Mouse (Mus musculus): ENCODE measurements at regions not wholly inside any gene's neighbourhood (a gene's known extent, or its start where the extent isn't known, plus 50 kb on each side); places are given as distances from the start of the nearest gene placed in this dataset.

DNA sequence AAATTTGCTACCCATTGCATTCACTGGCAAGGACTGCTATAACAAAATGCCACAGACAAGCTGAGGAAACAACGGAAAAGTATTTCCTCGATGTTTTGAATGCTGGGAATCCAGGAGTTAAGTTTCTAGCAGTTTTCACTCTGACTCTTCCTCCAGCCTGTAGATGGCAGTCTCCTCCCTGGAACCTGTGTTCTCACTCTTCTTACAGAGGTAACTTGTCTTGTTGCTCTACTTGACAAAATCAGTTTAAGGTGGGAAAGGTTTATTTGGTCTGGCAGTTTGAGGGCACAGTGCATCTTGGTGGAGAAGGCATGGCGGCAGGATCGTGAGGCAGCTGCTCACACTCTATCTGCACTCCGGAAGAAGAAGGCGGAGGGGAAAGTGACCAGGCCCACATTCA is 181.3 kb upstream of the Nckap5 start:
- DNase-seq (ENCODE audit: low read depth) = no peak

- no peak for DNase-seq (ENCODE audit: low read depth)
These were observed 179.1 kb upstream of the Nckap5 start for GRCm38 (mm10) chr1:127009699-127010098.

GRCm38 (mm10) chr1:127001700-127002099 is 171.1 kb upstream of the Nckap5 start:
- no peak for DNase-seq (ENCODE audit: low read depth)

DNA sequence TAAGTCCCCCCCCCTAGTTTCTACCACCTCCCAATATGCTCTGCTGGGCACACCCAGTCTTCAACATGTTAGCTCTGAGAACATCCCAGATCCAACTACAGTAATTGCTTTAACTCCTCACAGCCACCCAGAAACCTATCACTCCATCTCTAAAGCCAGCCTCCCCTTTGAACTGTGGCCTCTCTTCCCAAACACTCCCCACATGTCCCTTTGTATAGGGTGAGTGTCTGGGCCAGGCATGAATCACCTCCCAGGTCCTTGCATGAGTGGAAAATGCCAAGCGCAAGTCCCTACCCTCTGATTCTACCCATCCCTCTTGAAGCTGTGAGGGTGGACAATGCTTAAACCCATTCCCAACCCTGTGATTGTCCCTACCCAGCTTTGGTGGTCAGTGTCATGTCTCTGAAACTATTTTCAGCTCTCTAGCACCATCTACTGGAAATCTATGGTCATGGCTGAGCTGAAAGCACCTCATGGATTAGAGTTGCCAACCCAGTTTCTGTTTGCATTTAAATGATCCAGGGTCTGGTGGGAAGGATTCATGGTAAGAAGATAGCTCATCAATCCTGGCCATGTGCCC is 162.6 kb upstream of the Nckap5 start:
- DNase-seq (ENCODE audit: low read depth) = peak; percentile 30

DNA sequence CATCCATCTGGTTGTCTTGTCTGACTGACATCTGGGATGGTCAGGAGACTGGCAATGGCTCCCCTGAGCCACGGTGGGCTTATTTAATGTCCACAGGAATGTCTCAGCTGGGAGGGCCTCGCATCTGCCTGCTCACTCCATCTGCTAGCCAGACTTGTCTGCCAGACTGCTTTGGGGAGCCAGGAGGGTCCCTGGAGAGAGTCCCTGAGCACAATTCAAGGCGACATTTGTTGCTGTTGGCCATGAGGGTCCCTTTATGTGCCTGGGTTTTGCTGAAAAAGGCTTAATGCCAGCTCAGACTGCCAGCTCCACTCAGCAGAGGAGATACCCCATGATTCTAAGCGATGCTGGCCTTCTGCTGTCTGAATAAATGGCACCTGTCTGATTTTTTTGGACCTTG is 161.8 kb upstream of the Nckap5 start:
- DNase-seq (ENCODE audit: low read depth) = no peak

DNA sequence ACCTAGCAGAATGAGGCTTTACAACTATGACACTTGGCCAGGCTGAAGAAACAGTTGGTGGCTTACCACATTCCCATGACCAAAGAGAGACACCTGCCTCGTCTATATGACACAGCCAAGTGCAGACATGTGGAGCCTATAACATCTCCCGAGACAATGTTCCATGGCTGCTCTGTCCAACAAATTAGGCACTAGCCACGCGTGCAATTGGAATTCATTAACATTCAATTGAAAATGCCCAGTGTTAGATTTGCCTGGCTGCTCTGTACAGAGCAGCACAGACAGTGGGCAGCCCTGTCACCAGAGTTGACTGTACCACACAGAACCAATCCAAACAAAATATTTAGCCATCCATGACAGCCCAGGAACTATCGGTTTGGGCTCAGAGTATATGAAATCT is 152.2 kb upstream of the Nckap5 start:
- no peak for DNase-seq (ENCODE audit: low read depth)

- DNase-seq (ENCODE audit: low read depth) = no peak
These were observed 149.7 kb upstream of the Nckap5 start for GRCm38 (mm10) chr1:126980311-126980710.

- DNase-seq (ENCODE audit: low read depth) = no peak
These were observed 143.3 kb upstream of the Nckap5 start for GRCm38 (mm10) chr1:126973871-126974270.

- DNase-seq (ENCODE audit: low read depth) = no peak
These were observed 141.3 kb upstream of the Nckap5 start for GRCm38 (mm10) chr1:126971777-126972421.

GRCm38 (mm10) chr1:126971118-126971517 is 140.5 kb upstream of the Nckap5 start:
- DNase-seq (ENCODE audit: low read depth) = no peak

- DNase-seq (ENCODE audit: low read depth) = peak; percentile 3
These were observed 135.8 kb upstream of the Nckap5 start for GRCm38 (mm10) chr1:126966394-126966793.

- no peak for DNase-seq (ENCODE audit: low read depth)
These were observed 125.5 kb upstream of the Nckap5 start for GRCm38 (mm10) chr1:126955839-126956720.

- no peak for DNase-seq (ENCODE audit: low read depth)
These were observed 117.3 kb upstream of the Nckap5 start for GRCm38 (mm10) chr1:126947860-126948259.

DNA sequence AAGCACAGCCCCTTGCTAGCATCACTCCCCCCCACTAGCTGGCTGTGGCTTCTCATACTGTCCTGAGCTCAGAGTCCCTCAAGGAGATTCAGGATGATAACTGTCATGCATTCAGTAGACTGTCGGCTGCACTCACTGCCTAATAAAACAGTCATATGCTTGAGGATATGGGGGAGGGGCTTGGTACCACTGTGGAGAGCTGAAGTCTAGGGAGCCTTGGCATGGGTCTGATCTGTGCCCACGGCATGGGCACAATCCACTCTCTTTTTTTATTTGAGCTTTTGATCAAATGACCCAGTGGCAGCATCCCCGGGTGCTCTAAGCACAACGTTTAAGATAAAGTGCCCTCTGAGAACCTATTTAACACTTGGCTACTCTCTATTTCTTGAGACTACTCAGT is 102.1 kb upstream of the Nckap5 start:
- DNase-seq (ENCODE audit: low read depth) = no peak

DNA sequence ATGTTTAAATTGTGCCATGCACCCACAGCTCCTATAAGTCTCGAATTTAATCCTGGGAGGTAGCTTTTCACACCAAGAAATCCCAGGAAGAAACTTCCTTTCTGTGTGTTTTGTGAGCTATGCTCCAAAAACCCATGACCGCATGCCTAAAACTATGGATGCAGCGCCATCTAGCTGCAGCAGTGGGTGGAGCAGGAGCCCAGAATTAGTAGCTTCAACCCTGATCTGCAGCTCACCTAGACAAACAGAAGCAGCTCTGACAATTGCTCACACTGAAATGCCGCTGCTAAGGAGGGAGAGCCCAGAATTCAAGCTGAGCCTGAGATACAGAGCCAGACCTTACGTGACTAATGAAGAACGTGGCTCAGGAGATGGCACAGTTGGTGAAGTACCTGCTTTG is 101.2 kb upstream of the Nckap5 start:
- DNase-seq (ENCODE audit: low read depth) = peak; percentile 42

- DNase-seq (ENCODE audit: low read depth) = no peak
These were observed 100.5 kb upstream of the Nckap5 start for GRCm38 (mm10) chr1:126931093-126931492.

DNA sequence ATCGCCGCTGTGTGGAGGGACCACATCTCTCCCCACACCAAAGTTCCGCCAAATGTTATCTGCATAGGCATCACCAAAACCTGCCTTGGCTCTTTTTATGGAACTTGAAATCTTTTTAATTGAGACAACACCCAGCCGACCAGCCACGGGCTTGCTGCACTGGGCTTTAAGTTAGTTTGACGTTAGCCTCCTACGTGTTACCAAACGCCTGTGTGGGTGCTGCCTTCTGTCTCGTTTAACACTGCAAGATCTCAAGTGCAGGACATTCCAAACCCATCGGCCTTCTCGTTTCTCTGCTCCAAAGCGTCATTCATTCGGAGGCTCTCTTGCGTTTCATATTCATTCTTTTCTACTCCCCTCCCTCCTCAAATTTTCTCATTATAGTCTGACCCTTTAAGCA is 100.0 kb upstream of the Nckap5 start:
- DNase-seq (ENCODE audit: low read depth) = no peak

DNA sequence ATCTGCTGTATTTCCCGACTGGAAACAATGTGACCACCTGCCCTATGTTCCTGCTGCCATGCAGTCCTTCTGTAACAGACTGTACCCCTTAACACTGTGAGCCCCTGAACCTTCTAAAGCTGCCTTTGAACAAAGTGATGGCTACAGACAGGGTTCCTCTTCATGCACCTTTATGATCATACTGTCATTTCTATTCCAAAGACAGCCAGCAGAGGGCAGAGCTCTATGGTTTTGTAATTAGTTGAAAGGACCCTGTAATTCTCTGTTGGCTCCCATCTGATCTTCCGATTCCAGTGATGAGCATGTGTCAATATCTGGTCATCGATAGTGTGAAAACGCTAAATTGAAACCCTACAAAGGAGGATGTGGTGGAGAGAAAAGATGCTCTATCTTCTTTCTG is 99.1 kb upstream of the Nckap5 start:
- peak; percentile 23 for DNase-seq (ENCODE audit: low read depth)

DNA sequence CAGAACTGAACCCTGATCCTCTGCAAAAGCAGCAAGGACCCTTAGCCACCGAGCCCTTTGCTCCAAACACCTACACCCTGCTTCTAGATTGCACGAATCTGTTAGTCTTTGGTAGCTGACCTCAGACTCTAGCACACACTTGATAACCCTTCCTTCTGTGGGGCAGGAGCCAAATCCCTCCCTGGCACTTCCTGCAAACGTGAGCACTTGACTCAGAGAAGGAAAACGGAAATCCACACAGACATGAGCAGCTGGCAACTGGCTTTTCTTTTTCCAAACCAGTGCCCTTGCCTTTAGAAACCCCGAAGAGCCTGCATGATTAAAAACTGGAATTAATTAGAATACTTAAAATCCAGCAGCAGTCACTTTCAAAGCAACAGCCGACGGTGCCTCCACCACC is 97.6 kb upstream of the Nckap5 start:
- no peak for DNase-seq (ENCODE audit: low read depth)

DNA sequence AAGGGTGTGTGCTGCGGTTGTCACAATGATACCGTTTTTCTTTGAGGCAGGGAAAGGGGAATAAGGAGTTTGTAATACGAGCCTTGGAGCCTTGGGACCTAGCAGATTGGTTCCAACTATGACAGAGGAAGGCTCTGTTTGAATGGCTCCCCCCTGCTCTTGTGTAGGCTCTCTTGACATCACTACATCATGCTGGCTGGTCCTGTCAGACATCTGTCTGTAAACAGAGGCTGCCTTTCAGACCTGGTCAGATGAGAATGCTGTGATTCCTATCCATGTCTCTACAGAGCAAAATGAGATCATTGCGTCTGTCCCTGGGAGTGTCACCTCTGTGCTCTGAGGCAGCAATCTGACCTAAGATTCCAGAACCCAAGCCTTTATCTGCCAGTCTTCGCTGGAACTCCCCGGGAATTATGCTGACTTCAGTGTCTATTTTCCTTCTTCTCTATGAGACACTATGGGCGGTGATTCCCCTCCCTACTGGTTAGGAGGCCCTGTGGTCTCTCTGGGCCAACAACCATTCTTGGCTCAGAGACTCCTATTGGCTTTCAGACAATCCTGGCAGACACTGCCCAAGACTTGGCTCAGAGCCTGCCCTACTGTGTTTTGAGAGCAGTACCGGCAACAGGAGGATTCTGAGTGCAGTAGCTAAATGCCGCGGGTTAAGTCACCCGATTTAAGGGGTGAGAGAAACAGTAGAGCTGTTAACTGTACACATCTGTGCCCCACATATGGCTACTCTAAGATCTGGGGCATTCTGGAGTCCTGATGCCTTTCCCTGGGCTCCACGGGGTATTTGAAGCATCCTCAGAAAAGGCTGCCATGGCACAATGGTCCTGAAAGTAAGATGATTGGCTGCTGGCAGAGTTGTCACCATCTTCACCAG is 94.8 kb upstream of the Nckap5 start:
- no peak for DNase-seq (ENCODE audit: low read depth)

GRCm38 (mm10) chr1:126923981-126924380 is 93.4 kb upstream of the Nckap5 start:
- DNase-seq (ENCODE audit: low read depth) = no peak

GRCm38 (mm10) chr1:126922231-126922630 is 91.6 kb upstream of the Nckap5 start:
- DNase-seq (ENCODE audit: low read depth) = no peak

Measured in c-Kit-positive CD71-negative TER-119-negative erythroid progenitor cells, embryonic 14.5 days (primary cell).